Mouse (Mus musculus) erythroid progenitor cell, adult 5-6 weeks (primary cell): ENCODE results near the gene Kifc3. TPM values are rescaled to one million over a fixed set of nuclear protein-coding genes. Genes with fewer than 3 reads are reported as not detected.

ENCODE experiments used
- ATAC-seq: replicated peaks from 2 replicates; pipeline ENCODE4 v1.8.0; 2016; ENCODE audit warnings: moderate number of reproducible peaks, mild to moderate bottlenecking, moderate TSS enrichment, inconsistent platforms; ENCODE audit not compliant: poor library complexity, low FRiP score, severe bottlenecking
- total RNA-seq, 2 experiments: library from RNA; stranded (forward) in 1 of 2; stranded (reverse) in 1 of 2; fragments of 150-400 nt in 1 of 2; fragments of 186-747, 209-891 nt in 1 of 2; gene quantifications; 2 replicates each; pipeline versions ENCODE4 v1.2.3 to v1.2.4; 2015 to 2017; ENCODE audit warnings: low replicate concordance in 2 of 2

Kifc3 gene
- total RNA-seq, 2 experiments from 2014 or later, result 0.76 TPM; not detected in 1

- no peak for ATAC-seq
Measured at GRCm38 (mm10) chr8:95084744-95085431, 117.7 kb downstream of the Kifc3 start.

- no peak for ATAC-seq
Measured at GRCm38 (mm10) chr8:95084261-95084660, 118.4 kb downstream of the Kifc3 start.

GRCm38 (mm10) chr8:95081650-95082049 lies 121.0 kb downstream of the Kifc3 start:
- ATAC-seq, result peak; percentile 31

GRCm38 (mm10) chr8:95080381-95081341 lies 122.0 kb downstream of the Kifc3 start, which contains the start of gene Katnb1:
TSS of gene Katnb1 (plus strand) at chr8:95081186.
- ATAC-seq, result peak; percentile 87

GRCm38 (mm10) chr8:95079305-95079704 lies 123.3 kb downstream of the Kifc3 start:
- no peak for ATAC-seq

- no peak for ATAC-seq
Measured at GRCm38 (mm10) chr8:95078055-95078454, 124.6 kb downstream of the Kifc3 start.

GRCm38 (mm10) chr8:95076151-95076550 lies 126.5 kb downstream of the Kifc3 start:
- ATAC-seq, result no peak

- ATAC-seq, result no peak
Measured at GRCm38 (mm10) chr8:95075504-95075903, 127.1 kb downstream of the Kifc3 start.

- peak; percentile 66; the same call in 1 of the 2 replicates for ATAC-seq
Measured at GRCm38 (mm10) chr8:95067582-95067981, 135.0 kb downstream of the Kifc3 start.

GRCm38 (mm10) chr8:95064531-95064930 lies 138.1 kb downstream of the Kifc3 start:
- ATAC-seq, result no peak

- ATAC-seq, result no peak
Measured at GRCm38 (mm10) chr8:95059812-95060533, 142.6 kb downstream of the Kifc3 start.

GRCm38 (mm10) chr8:95058661-95059060 lies 144.0 kb downstream of the Kifc3 start:
- no peak for ATAC-seq

- no peak for ATAC-seq
Measured at GRCm38 (mm10) chr8:95056414-95056813, 146.2 kb downstream of the Kifc3 start.

GRCm38 (mm10) chr8:95054927-95055510 lies 147.6 kb downstream of the Kifc3 start, which contains the start of gene Drc7:
TSS of gene Drc7 (plus strand) at chr8:95055103.
- no peak for ATAC-seq

- ATAC-seq, result no peak
Measured at GRCm38 (mm10) chr8:95054438-95054837, 148.2 kb downstream of the Kifc3 start.

Other genes with a start within 250 kb of the Kifc3 start
- gene Adgrg1, start 228.1 kb downstream of the Kifc3 start, total RNA-seq (2015; ENCODE audit: low replicate concordance), result 29.3 and 55.9 TPM in 2 replicates
- gene Adgrg1, start 228.1 kb downstream of the Kifc3 start, total RNA-seq (2017; ENCODE audit: low replicate concordance), result 12.4 and 14.4 TPM in 2 replicates
- 10.1 and 12.2 TPM in 2 replicates for gene Adgrg3, start 185.1 kb downstream of the Kifc3 start, total RNA-seq (2015; ENCODE audit: low replicate concordance)
- 3.5 and 10.3 TPM in 2 replicates for gene Adgrg3, start 185.1 kb downstream of the Kifc3 start, total RNA-seq (2017; ENCODE audit: low replicate concordance)
- gene Drc7, start 147.7 kb downstream of the Kifc3 start, total RNA-seq (2015; ENCODE audit: low replicate concordance), result not detected in 2 replicates
- gene Drc7, start 147.7 kb downstream of the Kifc3 start, total RNA-seq (2017; ENCODE audit: low replicate concordance), result 2.4 and 7.9 TPM in 2 replicates
- gene Katnb1, start 121.6 kb downstream of the Kifc3 start, total RNA-seq (2015; ENCODE audit: low replicate concordance), result 8.8 and 10.8 TPM in 2 replicates
- 13.9 and 23.1 TPM in 2 replicates for gene Katnb1, start 121.6 kb downstream of the Kifc3 start, total RNA-seq (2017; ENCODE audit: low replicate concordance)
- not detected in 2 replicates for gene Cngb1, start 103.8 kb upstream of the Kifc3 start, total RNA-seq (2015; ENCODE audit: low replicate concordance)
- not detected in 2 replicates for gene Cngb1, start 103.8 kb upstream of the Kifc3 start, total RNA-seq (2017; ENCODE audit: low replicate concordance)
- not detected in 2 replicates for gene Tepp, start 107.8 kb upstream of the Kifc3 start, total RNA-seq (2015; ENCODE audit: low replicate concordance)
- not detected in 2 replicates for gene Tepp, start 107.8 kb upstream of the Kifc3 start, total RNA-seq (2017; ENCODE audit: low replicate concordance)
- gene Zfp319, start 129.1 kb upstream of the Kifc3 start, total RNA-seq (2015; ENCODE audit: low replicate concordance), result 0.36 and 0.42 TPM in 2 replicates
- 0.39 and 0.61 TPM in 2 replicates for gene Zfp319, start 129.1 kb upstream of the Kifc3 start, total RNA-seq (2017; ENCODE audit: low replicate concordance)
- gene Usb1, start 129.5 kb upstream of the Kifc3 start, total RNA-seq (2015; ENCODE audit: low replicate concordance), result 5.4 and 13.0 TPM in 2 replicates
- 2.3 TPM in 1 of 2 replicates, not detected in the other for gene Usb1, start 129.5 kb upstream of the Kifc3 start, total RNA-seq (2017; ENCODE audit: low replicate concordance)
- gene Mmp15, start 149.5 kb upstream of the Kifc3 start, total RNA-seq (2015; ENCODE audit: low replicate concordance), result not detected in 2 replicates
- gene Mmp15, start 149.5 kb upstream of the Kifc3 start, total RNA-seq (2017; ENCODE audit: low replicate concordance), result not detected in 2 replicates
- gene Cfap20, start 232.1 kb upstream of the Kifc3 start, total RNA-seq (2015; ENCODE audit: low replicate concordance), result 30.2 and 44.3 TPM in 2 replicates
- gene Cfap20, start 232.1 kb upstream of the Kifc3 start, total RNA-seq (2017; ENCODE audit: low replicate concordance), result 13.2 and 20.3 TPM in 2 replicates